Mouse (Mus musculus) hematopoietic stem cell, adult 5-6 weeks (primary cell): ENCODE results near the gene Plxna2. TPM values are rescaled to one million over a fixed set of nuclear protein-coding genes. Genes with fewer than 3 reads are reported as not detected.

Experiments used
- ATAC-seq, 2 experiments: fragments of 125-278 bp in 1 of 2; replicated peaks in 1 of 2; 2 replicates each; pipeline ENCODE4 v1.8.0; 2016 to 2017; ENCODE audit warnings: inconsistent platforms in 2 of 2, mild to moderate bottlenecking in 2 of 2, moderate number of reproducible peaks in 2 of 2, low read depth in 1 of 2, moderate TSS enrichment in 1 of 2; ENCODE audit not compliant: low FRiP score in 2 of 2, poor library complexity in 2 of 2, severe bottlenecking in 2 of 2, insufficient read depth in 1 of 2, low TSS enrichment in 1 of 2
- total RNA-seq: library from RNA; stranded (forward); fragments of 172-1452, 232-1000 nt; gene quantifications from 2 replicates; pipeline ENCODE4 v1.2.3, GENCODE M21; 2017

Plxna2 gene
- total RNA-seq, 1 experiment from 2014 or later = 0.30 TPM

- ATAC-seq = no peak
Observed at GRCm38 (mm10) chr1:194679147-194679546, 61.1 kb downstream of the Plxna2 start.

GRCm38 (mm10) chr1:194680136-194680535, 62.1 kb downstream of the Plxna2 start:
- ATAC-seq = no peak

DNA sequence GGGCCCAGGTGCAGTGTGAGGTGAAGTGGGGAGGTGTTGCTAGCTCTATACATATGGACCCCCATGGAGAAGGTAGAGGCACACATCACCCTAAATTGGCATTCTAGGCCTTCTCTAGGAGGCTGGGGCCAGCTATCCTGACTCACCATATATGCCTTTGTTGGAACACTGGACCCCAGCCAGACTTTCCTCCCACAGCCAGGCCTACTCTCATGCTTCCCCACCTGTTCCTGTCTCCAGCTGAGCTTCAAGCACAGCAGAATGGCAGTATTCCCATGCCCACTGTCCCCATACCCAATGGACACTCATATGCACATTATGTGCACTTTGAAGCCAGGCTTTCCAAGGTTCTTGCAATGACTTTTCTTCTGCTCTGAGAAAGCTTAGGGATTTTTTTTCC, 64.0 kb downstream of the Plxna2 start:
- no peak for ATAC-seq

DNA sequence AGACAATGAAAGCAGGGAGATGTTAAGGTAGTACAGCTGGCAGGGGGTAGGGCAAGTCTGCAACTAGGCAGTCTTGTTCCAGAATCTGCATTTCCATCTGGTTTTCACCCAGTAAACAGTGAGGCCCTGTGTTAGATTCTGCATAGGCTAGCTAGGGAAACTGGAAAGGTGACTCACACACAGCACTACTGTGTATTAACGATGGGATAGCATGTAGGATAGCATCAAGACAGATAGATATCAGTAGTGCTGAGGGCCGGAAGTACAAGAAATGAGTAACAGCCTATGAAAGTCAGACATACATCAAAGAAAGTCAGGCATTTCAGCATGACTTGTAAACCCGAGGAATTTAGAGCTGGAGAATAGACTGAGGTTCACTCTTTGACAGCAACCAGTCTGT, 65.1 kb downstream of the Plxna2 start:
- no peak for ATAC-seq

- no peak for ATAC-seq
Observed at GRCm38 (mm10) chr1:194685896-194686295, 67.9 kb downstream of the Plxna2 start.

DNA sequence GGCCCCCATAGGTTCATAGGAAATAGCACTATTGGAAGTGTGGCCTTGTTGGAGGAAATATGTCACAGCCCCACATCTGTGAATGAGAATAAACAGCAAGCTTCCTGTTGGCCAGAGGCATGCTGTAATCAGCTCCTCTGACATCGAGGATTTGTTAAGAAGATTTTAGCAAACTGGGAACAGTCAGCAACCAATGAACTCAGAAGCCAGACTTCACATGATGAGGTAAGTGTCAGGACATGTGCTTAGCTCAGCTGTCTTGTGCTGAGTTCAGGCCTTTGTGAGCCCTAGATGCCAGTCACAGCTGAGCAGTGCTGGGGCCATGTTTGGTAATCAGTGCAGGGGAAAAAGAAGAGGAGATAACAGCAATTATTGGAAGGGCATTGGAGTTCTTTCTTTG, 69.7 kb downstream of the Plxna2 start:
- ATAC-seq = no peak

DNA sequence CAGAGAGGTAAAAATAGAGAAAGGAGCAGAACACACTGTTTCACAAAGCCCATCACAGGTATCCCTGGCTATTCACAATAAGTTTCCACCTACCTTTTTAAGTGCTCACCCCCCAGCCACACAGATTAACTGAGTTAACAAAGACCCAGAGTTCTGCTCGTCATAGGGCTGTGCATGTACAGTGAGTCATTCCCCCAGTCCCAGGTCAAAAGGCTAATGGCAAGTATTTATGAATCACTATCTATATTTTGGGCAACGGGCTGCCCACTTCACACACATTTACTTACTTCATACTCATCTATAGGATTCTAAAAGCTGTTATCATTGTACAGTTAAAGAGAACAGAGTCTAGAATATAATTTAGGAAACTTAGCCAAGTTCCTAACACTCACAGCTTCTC, 70.1 kb downstream of the Plxna2 start:
- ATAC-seq = no peak

DNA sequence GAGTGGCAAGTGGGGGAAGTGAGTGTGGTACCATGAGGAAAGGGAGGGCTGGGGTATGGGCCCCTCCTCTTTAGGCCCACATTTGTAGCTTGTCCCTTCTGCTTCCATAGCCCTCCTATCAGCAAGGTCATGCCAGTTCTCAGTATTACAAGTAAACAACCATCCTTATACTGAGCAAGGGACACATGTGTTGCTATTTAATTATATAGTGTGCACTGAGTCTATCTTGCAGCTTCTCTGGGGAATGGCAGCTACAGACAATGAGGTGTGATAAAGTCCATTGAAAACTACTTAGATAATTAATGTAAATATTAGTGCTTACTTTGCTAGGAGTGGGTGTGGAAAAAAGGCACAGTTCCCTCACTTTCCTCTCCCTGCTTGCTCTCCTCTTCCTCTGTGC, 75.0 kb downstream of the Plxna2 start:
- ATAC-seq = no peak

DNA sequence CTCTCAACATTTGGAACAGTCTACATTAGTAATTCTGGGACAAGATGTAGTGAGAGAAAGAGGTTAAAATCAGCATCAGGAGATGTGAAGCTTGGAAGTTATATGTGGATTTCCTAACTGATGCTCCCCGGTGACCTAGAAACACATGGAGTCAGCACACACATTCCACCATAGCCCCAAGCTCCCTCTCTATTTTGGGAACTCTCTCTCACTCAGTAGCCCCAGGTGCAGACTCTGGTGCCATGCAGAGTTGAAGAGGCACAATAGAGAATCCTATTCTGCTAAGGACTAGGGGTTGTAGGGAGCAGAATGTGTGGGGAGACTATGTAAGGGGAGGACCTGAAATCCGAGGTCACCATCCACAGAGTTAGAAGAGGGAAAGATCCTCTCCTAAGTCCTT, 75.5 kb downstream of the Plxna2 start:
- no peak for ATAC-seq

DNA sequence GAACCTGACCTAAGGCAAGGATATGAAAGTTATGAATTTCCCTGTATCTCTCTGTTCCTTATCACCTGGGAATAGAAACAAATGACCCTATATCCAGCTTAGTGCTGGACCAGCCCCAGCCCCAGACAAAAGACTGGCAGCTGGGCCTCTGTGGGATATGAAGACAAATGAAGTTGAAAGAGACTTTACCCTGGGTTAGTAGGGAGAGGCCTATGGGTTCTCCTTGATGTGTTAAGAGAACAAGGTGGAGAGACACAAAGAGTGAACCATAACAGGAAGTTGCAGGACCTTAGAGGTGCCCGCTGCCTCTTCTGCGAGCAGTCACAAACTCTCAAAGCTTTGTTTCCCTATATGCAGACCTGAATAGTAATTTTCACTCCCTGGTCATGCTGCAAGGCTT, 76.8 kb downstream of the Plxna2 start:
- ATAC-seq = no peak

GRCm38 (mm10) chr1:194697439-194697838, 79.4 kb downstream of the Plxna2 start:
- no peak for ATAC-seq

DNA sequence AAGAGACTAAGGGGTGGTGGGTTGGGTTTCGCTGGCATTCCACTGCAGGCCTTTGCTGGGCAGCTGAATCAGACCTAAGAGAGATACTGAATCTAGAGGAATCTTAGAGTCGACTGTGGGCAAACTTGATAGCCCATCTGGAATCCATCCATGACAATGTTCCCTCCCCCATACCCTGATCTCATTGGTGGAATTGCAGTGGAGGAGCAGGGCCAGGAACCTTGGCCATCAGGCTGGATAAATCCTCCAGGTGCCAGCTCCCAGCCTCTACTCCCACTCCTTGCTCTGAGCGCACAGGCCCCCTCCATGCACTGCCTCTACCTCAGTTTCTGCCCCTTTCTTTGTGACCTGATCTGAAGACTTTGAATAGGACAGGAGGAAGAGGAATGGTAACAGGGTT, 81.3 kb downstream of the Plxna2 start:
- ATAC-seq = no peak

DNA sequence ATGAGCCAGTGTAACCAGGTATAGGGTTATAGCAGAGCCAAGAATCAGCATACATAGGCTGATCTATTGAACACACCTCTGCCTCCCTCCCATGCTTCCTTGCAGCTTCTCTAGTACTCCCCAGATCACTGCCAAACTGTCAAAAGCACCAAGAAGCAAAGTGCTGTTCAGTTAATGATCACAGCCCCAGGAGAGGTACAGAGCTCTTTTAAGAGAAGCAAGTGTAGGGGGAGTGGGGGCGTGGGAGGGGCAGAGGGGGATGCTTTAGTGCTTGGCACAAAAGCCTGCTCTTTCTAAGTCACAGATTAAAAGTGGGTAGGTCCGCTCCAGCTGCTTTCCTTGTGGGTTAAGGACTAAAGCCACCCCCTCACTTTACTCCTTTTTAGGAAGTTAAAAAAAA, 85.2 kb downstream of the Plxna2 start:
- no peak for ATAC-seq

DNA sequence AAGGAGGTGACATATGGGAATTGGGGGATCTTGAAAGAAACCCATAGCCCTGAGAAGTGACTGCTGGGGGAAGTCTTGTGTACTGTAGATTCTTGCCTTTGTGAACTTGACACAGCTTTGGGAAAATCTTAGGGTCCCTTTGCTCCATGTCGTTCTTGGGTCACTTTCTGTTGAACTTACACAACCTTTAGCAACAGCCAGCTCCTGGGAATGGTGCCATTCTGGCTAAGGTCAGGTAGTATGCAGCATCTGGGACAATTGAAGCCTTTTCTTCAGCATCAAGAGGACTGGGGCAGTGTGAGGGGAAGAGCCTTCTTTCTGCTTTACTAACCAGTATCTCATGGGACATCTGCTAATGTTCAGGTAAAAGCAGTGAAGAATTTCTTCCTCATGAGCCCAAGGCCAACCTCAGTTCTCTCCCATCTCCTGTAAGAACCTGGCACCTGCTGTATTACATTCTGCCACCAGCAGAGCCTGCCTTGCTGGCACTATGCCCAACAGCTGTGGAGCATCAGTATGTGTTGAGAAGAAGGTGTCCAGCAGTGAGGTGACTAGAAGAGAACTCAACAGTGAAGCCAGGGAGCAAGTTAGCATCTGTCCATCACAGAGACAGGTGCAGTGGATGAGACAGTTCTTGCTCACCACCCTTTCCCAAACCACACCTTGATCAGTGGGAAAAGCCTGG, 86.3 kb downstream of the Plxna2 start:
- ATAC-seq = no peak

DNA sequence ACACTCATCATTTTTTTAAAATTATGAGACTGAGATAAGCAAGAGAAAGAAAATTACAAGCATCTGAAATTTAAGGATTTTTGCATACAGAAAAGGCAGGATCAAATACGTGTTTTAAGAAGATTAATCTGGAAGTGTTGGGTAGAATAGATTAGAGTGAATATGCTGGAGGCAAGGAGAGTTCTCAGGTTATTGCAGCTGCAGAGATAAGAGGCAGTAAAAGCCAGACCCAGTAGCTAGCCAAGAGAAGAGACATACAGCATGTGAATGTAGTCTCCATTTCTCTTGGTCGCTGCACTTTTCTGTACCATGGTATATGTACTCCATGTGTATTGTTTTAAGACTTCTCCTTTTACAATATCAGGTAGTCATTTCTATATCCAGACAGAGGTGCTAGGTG, 88.5 kb downstream of the Plxna2 start:
- no peak for ATAC-seq

- ATAC-seq = no peak
Observed at GRCm38 (mm10) chr1:194712373-194712772, 94.4 kb downstream of the Plxna2 start.

DNA sequence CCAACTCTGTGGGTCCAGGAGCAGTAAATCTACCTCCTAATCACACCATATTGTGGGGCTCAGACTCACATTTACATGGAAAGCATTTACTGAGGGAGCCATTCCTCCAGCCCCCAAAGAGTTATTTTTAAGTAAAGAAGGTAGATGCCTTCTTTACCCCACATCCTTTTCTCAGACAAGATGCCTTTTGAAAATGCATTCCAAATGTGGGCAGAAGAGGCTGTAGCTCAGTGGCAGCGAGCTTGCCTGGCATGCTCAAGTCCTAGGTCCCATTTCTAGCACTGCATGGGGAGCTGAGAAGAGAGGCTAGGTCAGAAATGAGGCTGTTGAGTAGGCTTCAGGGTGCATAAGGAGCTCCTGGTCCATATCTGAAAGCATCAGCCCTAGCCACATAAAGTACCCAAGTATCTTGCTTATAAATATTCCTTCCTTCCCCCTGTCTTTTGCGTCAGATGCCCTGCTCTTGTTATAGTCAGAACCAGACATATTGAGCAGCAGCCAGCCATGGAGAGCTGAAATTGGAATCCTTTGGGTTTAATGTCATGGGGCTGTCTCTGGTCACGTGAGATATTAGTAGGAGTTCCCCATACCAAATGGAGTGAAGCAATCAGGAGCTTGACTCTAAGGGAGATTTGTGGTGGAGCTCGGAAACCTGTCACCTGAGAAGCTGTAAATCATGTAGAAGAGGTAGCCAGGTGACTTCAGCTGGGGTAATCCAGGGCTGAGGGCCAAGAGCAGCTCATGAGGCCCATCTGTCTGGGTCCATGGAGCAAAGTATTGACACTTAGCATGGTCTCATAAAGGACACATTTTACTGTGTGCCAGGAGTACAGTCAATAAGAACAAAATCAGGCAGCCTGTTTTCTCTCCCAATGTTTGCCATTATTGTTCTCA, 96.4 kb downstream of the Plxna2 start:
- no peak for ATAC-seq

DNA sequence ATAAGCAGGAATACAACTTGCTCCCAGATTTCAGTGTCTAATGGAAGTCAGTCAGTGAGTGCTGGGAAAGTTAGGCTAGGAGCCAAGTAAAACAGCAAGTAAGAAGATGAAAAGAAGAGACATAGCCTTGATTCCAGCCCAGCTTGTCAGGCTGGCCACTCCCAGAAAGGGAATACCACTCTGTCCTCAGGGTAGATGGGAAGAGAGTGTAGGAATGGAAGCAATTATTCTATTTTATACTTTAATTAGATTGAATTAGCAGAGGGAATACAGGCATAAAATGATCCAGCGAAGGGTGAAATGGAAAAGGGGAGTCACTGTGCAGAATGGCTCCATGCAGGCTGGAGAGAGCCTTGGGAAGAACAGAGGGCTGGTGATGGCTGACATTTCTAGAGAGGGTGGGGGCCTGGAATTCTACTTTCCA, 99.4 kb downstream of the Plxna2 start:
- ATAC-seq = no peak

DNA sequence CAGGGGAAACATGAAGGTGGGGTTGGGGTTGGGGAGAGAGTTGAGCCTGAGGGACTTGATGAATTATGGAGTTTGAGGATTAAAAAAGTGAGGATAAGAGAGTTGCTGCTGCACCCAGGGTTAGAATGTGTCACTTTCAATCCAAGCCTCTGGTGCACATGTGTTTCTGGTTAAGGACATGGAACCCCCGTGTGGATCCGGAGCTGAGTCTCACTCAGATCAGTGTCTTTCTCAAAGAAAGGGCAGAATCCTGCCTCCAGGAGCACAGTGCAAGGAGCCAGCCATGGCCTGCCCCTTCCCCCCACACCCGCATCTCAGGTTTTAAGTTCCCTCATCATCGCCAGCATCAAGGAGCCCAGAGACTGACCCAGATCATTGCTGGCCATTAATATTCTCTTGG, 102.4 kb downstream of the Plxna2 start:
- ATAC-seq = no peak
